Mouse (Mus musculus) WW6 (cell line): ENCODE data around the gene H60b.
"Not testable (repeated sequence)": the region's sequence is repeated elsewhere in the genome, so short reads cannot be mapped to it uniquely, and the experiment has no call there.

Experiments
- DNase-seq: peaks from one replicate; pipeline ENCODE4 v3.0.0-alpha.2; 2013; ENCODE audit warnings: low read depth, low spot score

H60b gene

GRCm38 (mm10) chr10:22165328-22166003 lies 7.1 kb downstream of the H60b start:
- DNase-seq, result not testable (repeated sequence)

- not testable (repeated sequence) for DNase-seq
These were observed 7.6 kb downstream of the H60b start for GRCm38 (mm10) chr10:22166025-22166424.

- not testable (repeated sequence) for DNase-seq
These were observed 8.7 kb downstream of the H60b start for GRCm38 (mm10) chr10:22167061-22167460.

GRCm38 (mm10) chr10:22169116-22169515 lies 10.7 kb downstream of the H60b start:
- DNase-seq, result not testable (repeated sequence)

GRCm38 (mm10) chr10:22172431-22173334 lies 14.3 kb downstream of the H60b start:
- DNase-seq, result not testable (repeated sequence)

- DNase-seq, result not testable (repeated sequence)
These were observed 15.2 kb downstream of the H60b start for GRCm38 (mm10) chr10:22173335-22174189.

GRCm38 (mm10) chr10:22174190-22174487 lies 15.8 kb downstream of the H60b start:
- DNase-seq, result not testable (repeated sequence)

GRCm38 (mm10) chr10:22176515-22176914 lies 18.1 kb downstream of the H60b start:
- DNase-seq, result not testable (repeated sequence)

- DNase-seq, result not testable (repeated sequence)
These were observed 32.6 kb downstream of the H60b start for GRCm38 (mm10) chr10:22191035-22191434.

- not testable (repeated sequence) for DNase-seq
These were observed 43.0 kb downstream of the H60b start for GRCm38 (mm10) chr10:22201352-22201751.

GRCm38 (mm10) chr10:22202784-22203583 lies 44.6 kb downstream of the H60b start:
- not testable (repeated sequence) for DNase-seq

- not testable (repeated sequence) for DNase-seq
These were observed 48.1 kb downstream of the H60b start for GRCm38 (mm10) chr10:22206443-22206842.

- not testable (repeated sequence) for DNase-seq
These were observed 53.8 kb downstream of the H60b start for GRCm38 (mm10) chr10:22212012-22212696.

GRCm38 (mm10) chr10:22223474-22224349 lies 65.3 kb downstream of the H60b start:
- DNase-seq, result not testable (repeated sequence)

GRCm38 (mm10) chr10:22265060-22265459 lies 106.7 kb downstream of the H60b start:
- no peak for DNase-seq

- not testable (repeated sequence) for DNase-seq
These were observed 112.7 kb downstream of the H60b start for GRCm38 (mm10) chr10:22270879-22271786.

GRCm38 (mm10) chr10:22272914-22273683 lies 114.7 kb downstream of the H60b start:
- DNase-seq, result not testable (repeated sequence)
